Mouse (Mus musculus) left cerebral cortex, adult 8-10 months (tissue): ENCODE measurements at regions not wholly inside any gene's neighbourhood (a gene's known extent, or its start where the extent isn't known, plus 50 kb on each side); places are given as distances from the start of the nearest gene placed in this dataset.
"Not testable (repeated sequence)": the region's sequence is repeated elsewhere in the genome, so short reads cannot be mapped to it uniquely, and the experiment has no call there.

Source experiments
- DNase-seq, 2 experiments: peaks; one replicate each; pipeline ENCODE4 v3.0.0; 2022; ENCODE audit warnings: low spot score in 2 of 2

- peak in 1 of 2 experiments; percentile 40 for DNase-seq
These were observed 174.5 kb downstream of the Dhx15 start for GRCm38 (mm10) chr5:52015786-52016185.

DNA sequence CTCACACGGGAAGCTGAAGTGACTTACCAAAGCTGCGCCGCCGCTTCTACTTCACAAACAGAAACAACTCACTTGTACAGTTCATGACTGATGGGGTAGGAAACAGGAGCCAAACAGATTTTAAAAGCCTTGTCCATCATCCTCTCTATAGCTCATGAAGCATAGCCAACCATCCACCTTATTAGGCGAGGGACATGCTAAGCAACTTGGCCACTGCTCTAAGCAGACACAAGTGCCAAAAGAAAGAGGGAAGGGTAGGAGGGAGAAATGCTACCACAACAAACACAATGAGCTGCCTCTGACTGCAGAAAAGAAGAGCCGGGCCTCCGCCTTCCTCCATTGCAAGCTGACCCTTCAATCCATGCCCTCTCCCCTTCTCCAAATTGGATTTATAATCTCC is 179.9 kb downstream of the Dhx15 start:
- no peak for DNase-seq

GRCm38 (mm10) chr5:52008942-52009341 is 181.4 kb downstream of the Dhx15 start:
- DNase-seq = no peak

- DNase-seq = no peak
These were observed 183.5 kb downstream of the Dhx15 start for GRCm38 (mm10) chr5:52006843-52007242.

- no peak for DNase-seq
These were observed 199.3 kb downstream of the Dhx15 start for GRCm38 (mm10) chr5:51990847-51991610.

DNA sequence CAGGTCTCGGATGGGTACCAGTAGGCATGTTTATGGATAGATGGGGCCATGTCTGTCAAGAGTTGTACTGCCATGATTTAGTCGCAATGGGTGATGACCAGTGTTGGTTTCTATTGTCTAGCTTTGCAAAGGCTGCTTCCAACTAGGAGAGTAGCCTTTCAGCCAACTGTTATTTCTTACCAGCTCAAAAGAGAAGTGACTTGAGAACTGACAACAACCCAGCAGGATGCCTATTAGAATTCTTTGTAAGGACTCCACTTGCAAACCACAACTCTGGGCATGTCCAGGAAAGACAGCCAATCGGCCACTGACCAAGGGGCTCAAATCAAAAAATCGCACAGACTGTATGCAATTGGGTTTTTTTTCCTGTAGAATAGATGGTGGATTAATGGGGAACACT is 200.9 kb downstream of the Dhx15 start:
- no peak for DNase-seq

- DNase-seq = no peak
These were observed 201.4 kb downstream of the Dhx15 start for GRCm38 (mm10) chr5:51988913-51989312.

GRCm38 (mm10) chr5:51984966-51985365 is 205.3 kb downstream of the Dhx15 start:
- peak in 1 of 2 experiments; percentile 33 for DNase-seq

DNA sequence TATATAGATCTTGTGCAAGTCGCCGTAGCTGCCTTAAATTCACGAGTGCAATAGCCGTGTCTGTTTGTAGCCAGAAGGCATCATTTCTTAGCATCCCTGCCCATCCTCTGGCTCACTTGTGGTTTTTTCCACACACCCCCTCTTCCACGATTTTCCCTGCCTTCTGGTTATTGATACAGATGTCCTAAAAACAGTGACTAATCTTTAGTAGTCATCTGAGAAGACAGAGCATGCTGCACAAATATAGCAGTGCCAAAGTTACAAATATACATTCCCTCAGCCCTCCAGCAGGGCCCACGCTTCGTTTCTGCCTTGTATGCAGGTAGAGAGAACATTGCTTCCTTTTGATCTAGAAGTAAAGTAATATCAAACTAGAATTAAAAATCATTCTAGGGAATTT is 207.5 kb downstream of the Dhx15 start:
- DNase-seq = peak in 1 of 2 experiments; percentile 76

DNA sequence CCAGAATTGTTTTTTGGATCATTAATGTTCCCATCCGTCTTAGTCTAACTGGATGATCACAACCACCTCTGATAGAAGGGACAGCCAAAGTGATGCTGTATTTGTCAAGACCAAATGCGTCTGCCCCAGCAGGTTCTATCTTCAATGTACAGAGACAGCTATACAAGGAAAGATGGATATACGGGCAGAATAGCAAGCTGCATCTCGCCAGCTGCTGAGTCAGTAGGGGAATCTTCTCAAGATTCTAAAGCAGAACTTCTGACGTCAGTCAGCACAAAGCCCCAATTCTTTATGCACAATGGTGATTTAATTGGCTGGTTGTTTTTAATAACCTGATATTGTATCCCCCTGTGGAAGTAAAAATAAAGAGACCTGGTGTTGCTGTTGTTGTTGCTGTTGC is 209.4 kb downstream of the Dhx15 start:
- no peak for DNase-seq

DNA sequence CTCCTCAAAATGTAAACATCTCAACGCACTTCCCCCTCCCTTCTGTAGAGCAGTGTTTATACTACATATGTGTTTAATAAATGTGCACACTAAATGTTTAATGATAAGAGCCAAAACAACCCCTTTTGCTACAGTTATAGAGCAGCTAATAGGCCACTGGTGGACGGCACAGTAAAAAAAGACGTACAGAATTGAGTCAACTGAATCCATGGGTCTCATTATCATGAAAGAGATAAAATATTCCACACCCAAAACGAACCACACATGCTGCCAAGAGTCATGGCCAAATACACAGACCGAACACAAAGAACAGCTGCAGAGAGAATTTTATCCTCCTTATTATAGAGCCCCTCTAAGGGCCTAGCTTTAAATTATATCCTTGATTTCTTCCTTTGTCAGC is 237.8 kb downstream of the Dhx15 start:
- no peak for DNase-seq

DNA sequence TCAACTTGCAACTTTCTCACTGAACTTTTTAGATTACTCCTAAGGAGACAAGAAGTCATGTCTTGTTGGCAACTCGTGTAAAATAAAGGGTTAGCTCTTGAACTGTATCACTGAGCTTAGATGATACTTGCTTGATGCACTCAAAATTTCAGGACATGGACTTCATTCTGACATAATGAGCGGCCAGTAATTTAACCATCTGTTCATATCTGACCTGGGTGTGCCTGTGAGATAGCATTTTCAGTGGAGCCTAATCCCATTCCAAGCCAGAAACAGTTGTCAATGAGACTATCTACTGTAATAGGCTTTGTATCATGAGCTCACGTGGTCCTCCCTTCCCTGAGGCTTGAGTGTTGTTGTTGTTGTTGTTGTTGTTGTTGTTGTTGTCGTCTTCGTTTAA is 240.3 kb downstream of the Dhx15 start:
- DNase-seq = no peak

- DNase-seq = no peak
These were observed 244.3 kb downstream of the Dhx15 start for GRCm38 (mm10) chr5:51946062-51946461.

- not testable (repeated sequence) for DNase-seq
These were observed 248.4 kb downstream of the Dhx15 start for GRCm38 (mm10) chr5:51941925-51942291.

DNA sequence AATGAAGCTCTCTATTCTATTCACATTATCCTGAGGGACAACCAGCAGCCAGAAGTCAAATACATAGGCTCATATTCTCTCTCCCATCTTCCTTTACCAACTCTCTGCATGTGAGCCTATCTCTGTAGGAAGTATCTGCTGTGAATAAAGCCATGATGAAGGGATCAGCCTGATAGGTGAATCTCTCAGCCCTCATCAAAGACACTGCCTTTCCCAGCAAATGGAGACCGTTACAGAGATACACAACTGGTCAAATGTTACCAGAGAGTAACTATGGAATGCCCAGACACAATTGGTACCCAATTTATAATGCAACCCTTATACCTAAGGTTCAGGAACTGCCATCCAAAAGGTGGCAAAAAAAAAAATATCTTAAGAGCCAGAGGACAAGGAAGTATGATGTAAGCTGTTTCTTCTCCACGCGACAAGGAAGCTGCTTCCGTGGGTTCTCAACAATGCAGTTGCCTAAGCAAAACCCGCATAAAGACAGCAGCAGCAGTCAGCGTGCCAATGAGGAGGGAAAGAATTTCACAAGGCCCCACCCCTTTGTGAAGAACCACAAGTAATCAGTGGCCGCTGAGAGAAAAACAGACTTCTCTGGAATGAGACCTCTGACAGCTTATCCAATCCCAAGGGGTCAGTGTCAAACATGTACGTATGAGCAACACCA is 248.9 kb downstream of the Dhx15 start:
- DNase-seq = no peak

GRCm38 (mm10) chr5:51938845-51939244 is 251.5 kb downstream of the Dhx15 start:
- DNase-seq = no peak

- DNase-seq = no peak
These were observed 253.0 kb downstream of the Dhx15 start for GRCm38 (mm10) chr5:51937320-51937719.

- DNase-seq = no peak
These were observed 254.6 kb downstream of the Dhx15 start for GRCm38 (mm10) chr5:51935391-51936354.

DNA sequence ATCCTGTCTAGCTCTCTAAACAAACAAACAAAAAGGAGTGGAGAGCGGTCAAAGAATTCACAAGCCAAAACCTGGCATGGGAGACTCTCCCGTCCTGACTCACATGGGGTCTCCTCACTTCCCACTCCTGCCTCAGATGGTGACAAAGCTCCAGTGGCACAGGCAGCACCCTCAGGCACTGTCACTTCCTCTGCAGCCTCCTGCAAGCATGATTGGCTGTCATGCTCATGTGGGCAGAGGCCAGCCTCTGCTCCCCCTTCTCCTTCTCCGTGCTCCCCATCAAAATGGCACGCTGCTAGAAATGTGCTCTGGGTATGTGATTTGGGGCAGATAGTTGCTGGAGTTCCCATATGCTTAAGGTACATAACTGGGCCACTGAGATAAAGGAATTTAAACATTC is 255.4 kb downstream of the Dhx15 start:
- no peak for DNase-seq

GRCm38 (mm10) chr5:51933331-51933730 is 257.0 kb downstream of the Dhx15 start:
- no peak for DNase-seq

- no peak for DNase-seq
These were observed 259.9 kb downstream of the Dhx15 start for GRCm38 (mm10) chr5:51930416-51930815.

- DNase-seq = no peak
These were observed 261.5 kb downstream of the Dhx15 start for GRCm38 (mm10) chr5:51928801-51929200.
